Mouse (Mus musculus): ENCODE data around the gene Ankrd13b. TPM values are rescaled to one million over a fixed set of nuclear protein-coding genes. Genes with fewer than 3 reads are reported as not detected.
A peak's percentile ranks its signal among the peaks of the same experiment; 100 is the strongest.

Gene Ankrd13b
- polyA plus RNA-seq, 1 experiment from 2014 or later: 38.2 TPM

DNA sequence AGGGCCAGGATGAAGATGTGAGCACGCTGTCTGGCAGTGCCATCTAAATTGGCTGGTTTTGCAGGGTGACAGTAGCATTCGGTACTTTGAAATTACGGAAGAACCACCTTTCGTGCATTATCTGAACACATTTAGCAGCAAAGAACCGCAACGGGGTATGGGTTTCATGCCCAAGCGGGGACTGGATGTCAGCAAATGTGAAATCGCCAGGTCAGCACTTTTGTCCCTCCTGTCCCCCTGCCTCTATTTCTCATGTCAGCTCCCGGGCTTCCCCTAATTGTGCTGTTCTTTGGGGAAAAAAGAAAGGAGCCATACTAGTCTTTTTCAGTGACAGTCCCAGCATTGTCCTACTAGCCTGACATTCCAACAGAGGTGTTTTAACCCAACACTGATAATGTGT, 21.1 kb downstream of the Ankrd13b start:
- no peak overlapping the region for H3K4me2 ChIP-seq (ENCODE audit: low read depth, low read length)
- no peak overlapping the region for H3K4me3 ChIP-seq (ENCODE audit: low read depth, low read length)
- 82% methylated on average over 9 of the region's 9 CpGs for WGBS
- H3K27ac ChIP-seq (ENCODE audit: low read depth, low read length): no peak overlapping the region
- peaks cover 5% of the 10 kb centered on the region; the same call in 1 of the 2 replicates for H3K27me3 ChIP-seq (ENCODE audit: control insufficient read depth, insufficient read depth, low read length)
- ATAC-seq (ENCODE audit: low read depth): no peak
- H3K9me3 ChIP-seq (ENCODE audit: control insufficient read depth, low read length): no peaks in the 10 kb centered on the region
- H3K36me3 ChIP-seq (ENCODE audit: control insufficient read depth, insufficient read depth, low read length): peaks cover 24% of the 10 kb centered on the region
- no peaks in the 10 kb centered on the region for H3K4me1 ChIP-seq (ENCODE audit: control insufficient read depth, insufficient read depth, low read length)
- H3K9ac ChIP-seq (replicated peaks; ENCODE audit: low read depth, low read length): no peak overlapping the region

DNA sequence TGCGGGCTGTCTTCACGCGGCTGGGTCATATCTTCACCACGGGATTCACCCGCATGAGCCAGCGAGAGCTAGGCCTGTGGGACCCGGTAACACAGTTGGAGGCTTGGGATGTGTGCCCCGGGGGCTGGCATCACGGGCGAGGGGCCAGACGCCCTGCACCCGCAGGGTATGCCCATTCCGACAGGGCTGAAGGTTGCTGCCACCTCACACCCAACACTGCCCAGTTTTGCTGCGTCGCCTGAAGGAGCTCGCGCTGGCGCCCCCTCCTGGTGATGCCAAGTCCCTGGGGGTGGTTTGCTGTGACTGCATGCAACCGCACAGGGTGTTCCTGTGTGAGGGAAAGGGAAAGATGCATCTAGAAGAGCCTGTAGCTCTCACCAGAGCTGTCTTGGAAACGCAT, 21.7 kb downstream of the Ankrd13b start:
- Histone ChIP-seq H3K4me3 (ENCODE audit: low read depth, low read length) (no peak overlapping the region), H3K9me3 (ENCODE audit: control insufficient read depth, low read length) (no peaks in the 10 kb centered on the region), H3K36me3 (ENCODE audit: control insufficient read depth, insufficient read depth, low read length) (peaks cover 20% of the 10 kb centered on the region), H3K4me1 (ENCODE audit: control insufficient read depth, insufficient read depth, low read length) (no peaks in the 10 kb centered on the region), H3K4me2 (ENCODE audit: low read depth, low read length) (no peak overlapping the region), H3K27me3 (ENCODE audit: control insufficient read depth, insufficient read depth, low read length) (peaks cover 5% of the 10 kb centered on the region), H3K9ac (replicated peaks; ENCODE audit: low read depth, low read length) (no peak overlapping the region), H3K27ac (ENCODE audit: low read depth, low read length) (no peak overlapping the region)
- WGBS: 7% methylated on average over 20 of the region's 20 CpGs
- no peak for ATAC-seq (ENCODE audit: low read depth)

DNA sequence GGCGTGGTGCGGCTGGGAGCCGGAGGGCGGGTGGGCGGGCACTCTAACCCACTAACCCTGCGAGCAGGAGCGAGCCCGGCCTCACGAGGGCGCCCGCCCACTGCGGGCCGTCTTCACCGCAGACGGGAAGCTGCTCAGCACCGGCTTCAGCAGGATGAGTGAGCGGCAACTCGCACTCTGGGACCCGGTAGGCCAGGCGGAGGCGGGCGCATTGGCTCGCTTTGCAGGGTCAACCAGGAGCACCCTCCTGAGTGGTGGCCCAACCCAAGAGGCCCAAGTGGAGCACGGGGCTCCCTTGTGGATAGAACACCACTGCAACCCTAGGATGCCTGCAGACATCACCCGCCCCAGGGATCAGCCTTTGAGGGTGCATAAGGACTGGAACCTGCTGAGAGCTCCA, 22.3 kb downstream of the Ankrd13b start:
- peaks cover 6% of the 10 kb centered on the region; the same call in 1 of the 2 replicates for H3K4me1 ChIP-seq (ENCODE audit: control insufficient read depth, insufficient read depth, low read length)
- ATAC-seq (ENCODE audit: low read depth): no peak
- H3K27me3 ChIP-seq (ENCODE audit: control insufficient read depth, insufficient read depth, low read length): peaks cover 5% of the 10 kb centered on the region

DNA sequence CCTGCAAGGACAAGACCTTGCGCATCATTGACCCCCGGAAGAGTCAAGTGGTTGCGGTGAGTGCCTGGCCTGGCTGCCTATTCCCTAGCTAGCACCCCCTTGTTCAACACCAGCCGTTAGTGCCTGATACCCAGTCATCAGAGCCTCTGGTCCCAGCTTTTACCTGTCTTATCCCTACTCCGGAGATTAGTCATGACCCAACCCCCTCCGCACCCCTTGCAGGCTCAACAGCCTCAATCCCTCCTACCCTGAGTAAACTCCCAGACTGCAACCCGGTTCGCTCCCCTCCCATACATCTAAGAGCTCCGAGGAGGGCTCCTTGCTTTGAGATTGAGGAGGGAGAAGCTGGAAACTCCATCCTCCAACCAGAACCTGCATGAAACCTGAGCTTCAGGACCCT, 22.9 kb downstream of the Ankrd13b start:
- H3K36me3 ChIP-seq (ENCODE audit: control insufficient read depth, insufficient read depth, low read length): peaks cover 8% of the 10 kb centered on the region
- H3K4me1 ChIP-seq (ENCODE audit: control insufficient read depth, insufficient read depth, low read length): peaks cover 11% of the 10 kb centered on the region
- no peaks in the 10 kb centered on the region for H3K9me3 ChIP-seq (ENCODE audit: control insufficient read depth, low read length)
- H3K9ac ChIP-seq (replicated peaks; ENCODE audit: low read depth, low read length): no peak overlapping the region
- H3K4me3 ChIP-seq (ENCODE audit: low read depth, low read length): no peak overlapping the region
- H3K4me2 ChIP-seq (ENCODE audit: low read depth, low read length): no peak overlapping the region
- no peak overlapping the region for H3K27ac ChIP-seq (ENCODE audit: low read depth, low read length)
- WGBS: 38% methylated on average over 9 of the region's 9 CpGs
- ATAC-seq (ENCODE audit: low read depth): no peak
- peaks cover 9% of the 10 kb centered on the region for H3K27me3 ChIP-seq (ENCODE audit: control insufficient read depth, insufficient read depth, low read length)

More for the DNA sequence above, 22.3 kb downstream of the Ankrd13b start:
- H3K4me2 ChIP-seq (ENCODE audit: low read depth, low read length): no peak overlapping the region
- no peaks in the 10 kb centered on the region for H3K9me3 ChIP-seq (ENCODE audit: control insufficient read depth, low read length)
- WGBS: 6% methylated on average over 24 of the region's 25 CpGs
- peaks cover 13% of the 10 kb centered on the region for H3K36me3 ChIP-seq (ENCODE audit: control insufficient read depth, insufficient read depth, low read length)
- no peak overlapping the region for H3K27ac ChIP-seq (ENCODE audit: low read depth, low read length)
- H3K9ac ChIP-seq (replicated peaks; ENCODE audit: low read depth, low read length): no peak overlapping the region
- H3K4me3 ChIP-seq (ENCODE audit: low read depth, low read length): no peak overlapping the region

DNA sequence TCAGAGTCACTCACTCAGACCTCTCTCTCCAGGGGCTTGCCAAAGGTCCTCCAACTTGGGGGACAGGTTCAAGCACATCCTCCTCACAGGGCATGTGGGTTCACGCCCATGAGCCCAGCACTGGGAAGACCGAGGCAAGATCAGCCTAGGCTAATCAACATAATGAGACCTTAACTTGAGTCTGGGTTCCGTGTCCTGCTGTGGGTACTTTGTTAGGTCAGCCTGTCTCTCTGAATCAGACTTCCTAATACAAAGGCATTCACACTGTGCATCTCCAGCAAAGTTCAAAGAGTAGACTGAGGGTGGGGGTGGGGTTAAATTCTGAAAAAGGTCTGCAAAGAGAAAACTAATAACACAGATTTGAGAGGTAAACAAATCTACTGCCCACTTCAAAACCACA, 24.4 kb downstream of the Ankrd13b start:
- Histone ChIP-seq H3K4me3 (ENCODE audit: low read depth, low read length) (no peak overlapping the region), H3K4me2 (ENCODE audit: low read depth, low read length) (no peak overlapping the region), H3K27me3 (ENCODE audit: control insufficient read depth, insufficient read depth, low read length) (peaks cover 9% of the 10 kb centered on the region), H3K9ac (replicated peaks; ENCODE audit: low read depth, low read length) (no peak overlapping the region), H3K27ac (ENCODE audit: low read depth, low read length) (no peak overlapping the region), H3K9me3 (ENCODE audit: control insufficient read depth, low read length) (no peaks in the 10 kb centered on the region), H3K36me3 (ENCODE audit: control insufficient read depth, insufficient read depth, low read length) (no peaks in the 10 kb centered on the region), H3K4me1 (ENCODE audit: control insufficient read depth, insufficient read depth, low read length) (peaks cover 11% of the 10 kb centered on the region)
- ATAC-seq (ENCODE audit: low read depth): no peak
- 38% methylated on average over 3 of the region's 3 CpGs for WGBS

DNA sequence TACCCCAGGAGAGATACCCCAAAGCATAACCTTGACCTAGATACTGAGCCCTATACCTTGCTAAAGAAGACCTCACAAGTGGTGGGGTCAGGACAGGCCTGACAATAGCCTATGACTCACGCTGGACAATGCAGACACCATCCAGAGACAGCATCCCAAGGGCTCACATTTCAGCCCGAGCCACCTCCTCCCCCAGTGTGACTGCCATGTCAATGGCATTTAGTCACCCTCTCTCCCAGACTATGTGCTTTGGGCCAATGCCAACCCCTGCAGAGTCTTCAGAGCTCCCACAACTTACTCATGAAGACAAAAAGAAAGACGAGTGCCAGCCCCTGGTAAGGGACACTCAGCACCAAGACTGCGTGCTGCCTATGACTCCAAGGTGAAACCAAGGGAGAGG, 24.8 kb downstream of the Ankrd13b start:
- Histone ChIP-seq H3K27me3 (ENCODE audit: control insufficient read depth, insufficient read depth, low read length) (peaks cover 9% of the 10 kb centered on the region), H3K9me3 (ENCODE audit: control insufficient read depth, low read length) (no peaks in the 10 kb centered on the region), H3K27ac (ENCODE audit: low read depth, low read length) (no peak overlapping the region), H3K4me1 (ENCODE audit: control insufficient read depth, insufficient read depth, low read length) (peaks cover 11% of the 10 kb centered on the region), H3K9ac (replicated peaks; ENCODE audit: low read depth, low read length) (no peak overlapping the region), H3K4me3 (ENCODE audit: low read depth, low read length) (no peak overlapping the region), H3K4me2 (ENCODE audit: low read depth, low read length) (no peak overlapping the region), H3K36me3 (ENCODE audit: control insufficient read depth, insufficient read depth, low read length) (no peaks in the 10 kb centered on the region)
- WGBS: 41% methylated on average over 4 of the region's 4 CpGs
- ATAC-seq (ENCODE audit: low read depth): no peak

DNA sequence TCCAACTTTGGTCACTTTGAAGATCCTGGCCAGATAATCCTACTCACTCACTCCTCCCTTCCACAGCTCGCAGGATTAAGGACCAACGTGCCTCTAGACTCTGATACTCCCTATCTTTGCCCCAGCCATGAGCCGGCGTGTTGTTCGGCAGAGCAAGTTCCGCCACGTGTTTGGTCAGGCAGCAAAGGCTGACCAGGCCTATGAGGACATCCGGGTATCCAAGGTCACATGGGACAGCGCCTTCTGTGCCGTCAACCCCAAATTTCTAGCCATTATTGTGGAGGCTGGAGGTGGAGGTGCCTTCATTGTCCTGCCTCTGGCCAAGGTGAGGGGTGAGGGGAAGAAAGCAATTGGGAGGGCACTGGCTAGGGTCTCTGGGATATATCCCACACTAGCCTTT, 25.7 kb downstream of the Ankrd13b start:
- Histone ChIP-seq H3K36me3 (ENCODE audit: control insufficient read depth, insufficient read depth, low read length) (no peaks in the 10 kb centered on the region), H3K4me2 (ENCODE audit: low read depth, low read length) (no peak overlapping the region), H3K4me3 (ENCODE audit: low read depth, low read length) (no peak overlapping the region), H3K9ac (replicated peaks; ENCODE audit: low read depth, low read length) (no peak overlapping the region), H3K27me3 (ENCODE audit: control insufficient read depth, insufficient read depth, low read length) (peaks cover 9% of the 10 kb centered on the region), H3K4me1 (ENCODE audit: control insufficient read depth, insufficient read depth, low read length) (peaks cover 11% of the 10 kb centered on the region), H3K9me3 (ENCODE audit: control insufficient read depth, low read length) (no peaks in the 10 kb centered on the region), H3K27ac (ENCODE audit: low read depth, low read length) (no peak overlapping the region)
- WGBS: 77% methylated on average over 10 of the region's 10 CpGs
- no peak for ATAC-seq (ENCODE audit: low read depth)

DNA sequence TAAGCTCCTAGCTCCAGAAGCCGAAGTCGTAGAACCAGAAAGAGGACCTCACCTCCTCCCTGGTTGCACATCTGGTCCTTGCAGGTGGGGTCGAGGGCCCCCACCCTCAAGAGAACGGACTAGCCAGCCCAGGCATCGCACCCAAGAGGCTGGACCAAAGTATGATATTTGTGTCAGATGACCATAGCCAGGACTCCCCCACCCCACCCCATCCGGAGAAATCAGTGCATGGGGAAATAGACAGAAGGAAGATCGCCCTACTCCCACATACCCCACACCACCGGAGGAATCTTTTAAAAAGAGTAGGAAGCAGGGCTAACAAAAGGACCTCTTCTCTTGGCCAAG, 26.4 kb downstream of the Ankrd13b start:
- peaks cover 9% of the 10 kb centered on the region for H3K27me3 ChIP-seq (ENCODE audit: control insufficient read depth, insufficient read depth, low read length)
- no peaks in the 10 kb centered on the region for H3K9me3 ChIP-seq (ENCODE audit: control insufficient read depth, low read length)
- H3K9ac ChIP-seq (replicated peaks; ENCODE audit: low read depth, low read length): no peak overlapping the region
- H3K27ac ChIP-seq (ENCODE audit: low read depth, low read length): no peak overlapping the region
- H3K4me3 ChIP-seq (ENCODE audit: low read depth, low read length): no peak overlapping the region
- 46% methylated on average over 8 of the region's 8 CpGs for WGBS
- peaks cover 11% of the 10 kb centered on the region for H3K4me1 ChIP-seq (ENCODE audit: control insufficient read depth, insufficient read depth, low read length)
- peak overlapping the region; percentile 98; the same call in 1 of the 2 replicates for H3K4me2 ChIP-seq (ENCODE audit: low read depth, low read length)
- H3K36me3 ChIP-seq (ENCODE audit: control insufficient read depth, insufficient read depth, low read length): no peaks in the 10 kb centered on the region
- ATAC-seq (ENCODE audit: low read depth): no peak

DNA sequence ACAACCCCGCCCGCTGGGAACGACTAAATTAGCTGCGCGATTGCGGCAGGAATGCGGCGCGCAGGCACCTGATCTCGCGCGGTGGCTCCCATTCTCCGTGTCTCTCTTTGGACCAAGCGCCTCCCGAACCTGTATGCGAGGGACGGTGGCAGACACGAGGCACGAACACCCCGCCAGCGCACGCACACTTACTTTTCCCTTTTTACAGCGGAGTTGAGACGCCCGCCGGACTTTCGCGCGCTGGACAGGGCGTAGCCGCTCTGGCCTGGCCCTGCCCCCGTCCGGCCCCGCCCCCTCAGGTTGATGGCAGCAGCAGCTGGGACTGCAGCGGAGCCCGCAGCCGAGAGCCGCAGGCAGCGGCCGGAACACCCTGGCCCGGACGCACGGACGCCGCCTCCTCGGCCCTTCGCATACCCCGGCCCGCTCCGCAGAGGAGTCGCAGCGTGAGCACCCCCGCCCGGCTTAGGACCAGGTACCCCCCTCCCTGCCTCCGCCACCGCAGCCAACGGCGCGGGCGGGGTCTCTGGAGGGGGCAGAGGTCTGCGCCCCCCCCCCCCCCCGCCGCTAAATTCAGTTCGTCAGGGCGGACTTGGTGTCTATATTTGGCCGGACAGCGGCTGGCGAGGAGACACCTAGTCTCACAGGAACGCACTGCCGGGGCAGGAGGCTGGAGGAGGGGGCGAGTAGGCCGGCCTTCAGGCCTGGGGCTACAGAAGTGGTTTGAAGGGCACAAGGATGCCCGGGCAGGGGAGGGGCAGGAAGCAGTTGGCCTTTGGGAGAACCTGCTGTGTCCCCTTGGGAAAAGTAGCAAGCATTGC, 27.0 kb downstream of the Ankrd13b start, which contains the start of gene Coro6:
TSS of gene Coro6 (plus strand) at position 129 of the 818 bp plus-strand sequence.
- H3K27ac ChIP-seq (ENCODE audit: low read depth, low read length): no peak within 1 kb of the TSS
- peaks cover 11% of the 10 kb centered on the region for H3K4me1 ChIP-seq (ENCODE audit: control insufficient read depth, insufficient read depth, low read length)
- H3K36me3 ChIP-seq (ENCODE audit: control insufficient read depth, insufficient read depth, low read length): no peaks in the 10 kb centered on the region
- peaks cover 9% of the 10 kb centered on the region for H3K27me3 ChIP-seq (ENCODE audit: control insufficient read depth, insufficient read depth, low read length)
- peak within 1 kb of the TSS; percentile 49 for H3K4me3 ChIP-seq (ENCODE audit: low read depth, low read length)
- peak within 1 kb of the TSS; percentile 98 for H3K4me2 ChIP-seq (ENCODE audit: low read depth, low read length)
- H3K9ac ChIP-seq (replicated peaks; ENCODE audit: low read depth, low read length): peak within 1 kb of the TSS; percentile 47
- WGBS: under 1% methylated on average over 63 of the region's 73 CpGs
- 0 out of 2 replicates have a peak, but pooled peaks have one; percentile 55 for ATAC-seq (ENCODE audit: low read depth)
- no peaks in the 10 kb centered on the region for H3K9me3 ChIP-seq (ENCODE audit: control insufficient read depth, low read length)

Measured in neural tube, embryonic 14.5 days (tissue).